Mouse (Mus musculus) neural tube, embryonic 13.5 days (tissue): ENCODE results near the gene Zfp786. TPM values are rescaled to one million over a fixed set of nuclear protein-coding genes. Genes with fewer than 3 reads are reported as not detected.

Source experiments
- ATAC-seq: fragments of 200-750 bp; cut with Nextera tagmentation; 2 replicates; pipeline ENCODE4 v1.8.0; 2017; ENCODE audit warnings: low read depth, mild to moderate bottlenecking, moderate TSS enrichment, moderate library complexity
- H3K27ac ChIP-seq: fragments of 300-500 bp; sonication (generic); replicated peaks from 2 replicates; pipeline ENCODE4 v1.5.1; 2015; ENCODE audit warnings: moderate library complexity, mild to moderate bottlenecking, inconsistent platforms
- H3K27me3 ChIP-seq: fragments of 300-500 bp; sonication (generic); 2 replicates; pipeline ENCODE4 v1.6.1; 2015; ENCODE audit warnings: mild to moderate bottlenecking, inconsistent platforms
- H3K36me3 ChIP-seq: fragments of 300-500 bp; sonication (generic); 2 replicates; pipeline ENCODE4 v1.6.1; 2015; ENCODE audit warnings: mild to moderate bottlenecking, inconsistent platforms
- H3K4me1 ChIP-seq: fragments of 300-500 bp; sonication (generic); replicated peaks from 2 replicates; pipeline ENCODE4 v1.6.1; 2015; ENCODE audit warnings: inconsistent platforms
- H3K4me2 ChIP-seq: fragments of 300-500 bp; sonication (generic); 2 replicates; pipeline ENCODE4 v1.6.1; 2015; ENCODE audit warnings: inconsistent platforms, mild to moderate bottlenecking, moderate library complexity
- H3K4me3 ChIP-seq: fragments of 300-500 bp; sonication (generic); 2 replicates; pipeline ENCODE4 v1.5.1; 2015; ENCODE audit warnings: mild to moderate bottlenecking, inconsistent platforms
- H3K9ac ChIP-seq: fragments of 300-500 bp; sonication (generic); 2 replicates; pipeline ENCODE4 v1.6.1; 2015; ENCODE audit warnings: moderate library complexity, mild to moderate bottlenecking, inconsistent platforms
- H3K9me3 ChIP-seq: fragments of 300-500 bp; sonication (generic); 2 replicates; pipeline ENCODE4 v1.6.1; 2016; ENCODE audit warnings: inconsistent platforms
- WGBS: fragments of 180-500 bp; shearing (Covaris S2); methylation state at CpG from one replicate; pipeline ENCODE4 v1.1.7; 2015; 5-methylcytosine and 5-hydroxymethylcytosine counted together
- polyA plus RNA-seq: library from polyadenylated mRNA; unstranded; fragments of >200 nt; fragmentation: Nextera tagmentation; extraction: Ambion mirVana; gene quantifications from 2 replicates; pipeline ENCODE4 v1.2.1, GENCODE M21; 2015

Gene Zfp786
- polyA plus RNA-seq, 1 experiment from 2014 or later: 17.1 TPM

- Histone ChIP-seq H3K9me3 (no peaks in the 10 kb centered on the region), H3K4me1 (peaks cover 12% of the 10 kb centered on the region), H3K4me3 (no peak overlapping the region), H3K4me2 (no peak overlapping the region), H3K9ac (no peak overlapping the region), H3K36me3 (peaks cover 34% of the 10 kb centered on the region), H3K27ac (no peak overlapping the region), H3K27me3 (no peaks in the 10 kb centered on the region)
- no peak for ATAC-seq
- 97% methylated on average over 1 of the region's 1 CpGs for WGBS
Measured at GRCm38 (mm10) chr6:47842337-47842736, 11.7 kb upstream of the Zfp786 start.

DNA sequence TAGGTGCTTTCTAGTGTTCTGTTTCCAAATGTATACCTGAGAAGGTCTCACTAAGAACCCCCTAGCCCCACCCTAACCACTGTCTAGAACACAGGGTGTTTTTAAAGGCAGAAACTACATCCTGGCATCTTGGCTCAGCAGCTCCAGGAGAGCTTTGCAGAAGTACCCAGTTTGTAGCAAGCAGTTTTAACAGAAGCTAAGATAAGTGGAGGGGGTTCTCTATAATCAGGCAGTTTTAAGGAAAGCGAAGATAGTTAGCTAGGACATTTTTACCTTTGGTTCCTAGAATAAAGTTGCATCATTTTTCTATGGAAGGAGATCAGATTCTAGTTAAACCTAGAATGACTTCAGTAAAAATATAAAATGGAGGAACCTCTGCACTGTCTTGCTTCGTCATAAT, 11.2 kb upstream of the Zfp786 start:
- no peak overlapping the region for H3K4me3 ChIP-seq
- H3K27ac ChIP-seq: no peak overlapping the region
- no peaks in the 10 kb centered on the region for H3K27me3 ChIP-seq
- H3K4me2 ChIP-seq: no peak overlapping the region
- H3K4me1 ChIP-seq: peaks cover 18% of the 10 kb centered on the region
- no peak for ATAC-seq
- WGBS: 92% methylated on average over 2 of the region's 2 CpGs
- H3K9ac ChIP-seq: no peak overlapping the region
- H3K9me3 ChIP-seq: no peaks in the 10 kb centered on the region
- H3K36me3 ChIP-seq: peaks cover 31% of the 10 kb centered on the region

DNA sequence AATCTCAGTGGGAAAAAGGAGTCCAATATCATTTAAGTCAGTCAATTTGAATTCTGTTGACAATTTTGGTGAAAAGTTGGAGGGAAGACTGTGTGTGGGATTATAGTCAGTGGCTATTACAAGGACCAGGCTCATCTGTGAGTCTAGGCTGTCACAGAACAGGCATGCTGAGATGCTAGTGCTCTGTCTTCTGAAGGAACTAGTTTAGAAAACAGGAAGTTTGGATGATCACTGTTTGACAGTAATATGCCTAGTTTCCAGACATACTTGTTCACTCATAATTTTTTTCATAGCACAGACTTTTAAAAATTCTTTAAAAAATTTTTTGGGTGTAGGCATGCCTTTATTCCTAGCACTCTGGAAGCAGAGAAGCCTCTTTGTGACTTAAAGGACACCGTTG, 10.4 kb upstream of the Zfp786 start:
- Histone ChIP-seq H3K4me1 (peaks cover 23% of the 10 kb centered on the region), H3K36me3 (peaks cover 26% of the 10 kb centered on the region), H3K27me3 (no peaks in the 10 kb centered on the region), H3K9me3 (no peaks in the 10 kb centered on the region), H3K9ac (no peak overlapping the region), H3K4me3 (no peak overlapping the region), H3K4me2 (no peak overlapping the region), H3K27ac (no peak overlapping the region)
- no peak for ATAC-seq
- whole genome bisulfite sequencing: 100% methylated on average over 1 of the region's 1 CpGs

GRCm38 (mm10) chr6:47837630-47838029, 7.0 kb upstream of the Zfp786 start:
- no peak overlapping the region for H3K9ac ChIP-seq
- H3K27me3 ChIP-seq: no peaks in the 10 kb centered on the region
- WGBS: 87% methylated on average over 2 of the region's 2 CpGs
- peaks cover 23% of the 10 kb centered on the region for H3K4me1 ChIP-seq
- no peaks in the 10 kb centered on the region for H3K9me3 ChIP-seq
- no peak overlapping the region for H3K27ac ChIP-seq
- H3K4me2 ChIP-seq: no peak overlapping the region
- H3K36me3 ChIP-seq: peaks cover 17% of the 10 kb centered on the region
- H3K4me3 ChIP-seq: no peak overlapping the region
- ATAC-seq: no peak

DNA sequence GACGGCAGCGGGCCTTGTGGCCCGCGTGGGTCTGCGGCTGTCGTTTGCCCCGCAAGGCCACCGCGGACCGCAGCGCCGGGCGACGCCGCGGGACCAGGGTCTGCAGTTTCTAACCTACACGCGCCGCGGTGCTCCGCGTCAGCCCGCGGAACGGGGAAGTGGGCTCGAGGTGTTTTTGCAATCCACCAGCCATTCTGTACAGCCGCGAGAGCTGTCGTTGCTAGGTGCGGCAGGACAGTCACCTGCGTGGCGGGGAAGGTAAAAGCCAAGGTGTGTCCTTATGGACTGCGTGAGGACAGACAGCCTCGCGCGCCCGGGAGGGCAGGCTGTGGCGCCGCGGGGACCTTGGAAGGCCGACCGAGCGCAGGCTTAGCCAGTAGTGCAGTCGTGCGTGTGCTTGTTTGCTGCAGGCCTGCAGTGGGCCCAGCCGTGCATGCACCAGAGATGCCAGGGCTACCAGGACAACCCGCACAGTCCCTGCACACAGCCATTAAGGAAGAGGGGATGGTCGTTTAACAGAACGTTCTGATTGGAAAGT, 5.4 kb upstream of the Zfp786 start:
- Histone ChIP-seq H3K9ac (peak overlapping the region; percentile 96), H3K36me3 (peaks cover 10% of the 10 kb centered on the region), H3K4me3 (peak overlapping the region; percentile 96), H3K27ac (peak overlapping the region; percentile 99), H3K9me3 (no peaks in the 10 kb centered on the region), H3K4me1 (peaks cover 23% of the 10 kb centered on the region), H3K4me2 (peak overlapping the region; percentile 77), H3K27me3 (no peaks in the 10 kb centered on the region)
- under 1% methylated on average over 49 of the region's 49 CpGs for WGBS
- ATAC-seq: peak; percentile 92

DNA sequence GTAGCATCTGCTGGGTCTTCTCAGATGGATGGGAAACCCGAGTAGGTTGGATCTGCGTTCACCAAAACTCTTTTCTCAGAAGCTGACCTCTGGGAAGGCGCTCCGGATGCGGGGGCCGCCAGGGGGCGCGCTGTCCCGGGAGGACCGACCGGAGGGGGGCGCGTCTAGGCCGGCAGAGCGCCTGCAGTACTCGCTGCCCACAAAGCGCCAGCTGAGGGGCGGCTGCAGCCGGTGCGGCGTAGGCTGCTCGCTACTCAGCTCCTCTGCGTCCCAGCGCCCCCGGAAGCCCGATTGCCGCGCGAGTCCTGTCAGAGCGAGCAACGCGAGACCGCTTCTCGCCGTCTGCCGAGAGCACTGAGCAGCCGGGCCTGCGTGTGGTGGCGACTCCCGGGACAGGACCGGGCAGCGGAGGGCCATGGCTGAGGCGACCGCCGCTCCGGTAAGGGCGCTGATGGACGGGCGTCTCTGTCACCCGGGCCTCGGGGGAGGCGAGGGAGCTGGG, 4.9 kb upstream of the Zfp786 start, which contains the start of gene Zfp398:
Gene Zfp398, plus strand, starts transcription at position 180 of the 502 bp plus-strand sequence.
- peak within 1 kb of the TSS; percentile 96 for H3K4me3 ChIP-seq
- peak within 1 kb of the TSS; percentile 96 for H3K9ac ChIP-seq
- under 1% methylated on average over 52 of the region's 52 CpGs for WGBS
- peaks cover 5% of the 10 kb centered on the region; the same call in 1 of the 2 replicates for H3K36me3 ChIP-seq
- no peaks in the 10 kb centered on the region for H3K9me3 ChIP-seq
- peak within 1 kb of the TSS; percentile 77 for H3K4me2 ChIP-seq
- no peaks in the 10 kb centered on the region for H3K27me3 ChIP-seq
- peak; percentile 96 for ATAC-seq
- H3K4me1 ChIP-seq: peaks cover 27% of the 10 kb centered on the region
- H3K27ac ChIP-seq: peak within 1 kb of the TSS; percentile 99

DNA sequence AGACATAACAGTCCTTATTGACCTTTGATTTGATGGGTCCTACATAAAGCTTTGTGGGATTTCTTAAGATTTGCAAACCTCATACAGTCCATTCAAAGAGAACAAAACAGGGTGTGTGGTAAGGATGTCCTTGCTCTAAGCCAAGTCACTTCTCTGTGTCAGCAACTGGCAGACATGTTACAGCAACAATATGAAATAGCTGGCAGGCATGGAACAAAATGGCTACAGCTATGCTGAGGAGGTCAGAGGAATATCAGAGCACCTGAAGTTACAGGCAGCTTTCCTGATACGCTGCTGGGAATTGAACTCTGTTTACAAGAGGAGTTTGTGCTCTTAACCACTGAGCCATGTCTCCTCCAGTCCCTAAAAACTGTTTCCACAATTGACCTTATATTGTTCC, 1.6 kb upstream of the Zfp786 start:
- H3K4me1 ChIP-seq: peaks cover 29% of the 10 kb centered on the region
- no peaks in the 10 kb centered on the region for H3K27me3 ChIP-seq
- H3K36me3 ChIP-seq: no peaks in the 10 kb centered on the region
- H3K27ac ChIP-seq: no peak overlapping the region
- no peak overlapping the region for H3K4me3 ChIP-seq
- ATAC-seq: no peak
- 97% methylated on average over 1 of the region's 1 CpGs for WGBS
- no peak overlapping the region for H3K9ac ChIP-seq
- H3K4me2 ChIP-seq: no peak overlapping the region
- H3K9me3 ChIP-seq: no peaks in the 10 kb centered on the region

- WGBS: 23% methylated on average over 1 of the region's 1 CpGs
- Histone ChIP-seq H3K4me1 (peaks cover 24% of the 10 kb centered on the region), H3K4me2 (peak overlapping the region; percentile 59), H3K4me3 (peak overlapping the region; percentile 83), H3K36me3 (peaks cover 25% of the 10 kb centered on the region), H3K9ac (peak overlapping the region; percentile 96), H3K27me3 (no peaks in the 10 kb centered on the region), H3K9me3 (no peaks in the 10 kb centered on the region), H3K27ac (no peak overlapping the region)
- ATAC-seq: no peak
Measured at GRCm38 (mm10) chr6:47828950-47829349, 1.7 kb downstream of the Zfp786 start.

- no peak overlapping the region for H3K4me2 ChIP-seq
- no peak for ATAC-seq
- H3K27me3 ChIP-seq: no peaks in the 10 kb centered on the region
- H3K9ac ChIP-seq: no peak overlapping the region
- H3K9me3 ChIP-seq: no peaks in the 10 kb centered on the region
- H3K4me1 ChIP-seq: peaks cover 24% of the 10 kb centered on the region
- WGBS: 91% methylated on average over 4 of the region's 4 CpGs
- no peak overlapping the region for H3K27ac ChIP-seq
- no peak overlapping the region for H3K4me3 ChIP-seq
- H3K36me3 ChIP-seq: peaks cover 40% of the 10 kb centered on the region
Measured at GRCm38 (mm10) chr6:47827462-47827861, 3.2 kb downstream of the Zfp786 start.

DNA sequence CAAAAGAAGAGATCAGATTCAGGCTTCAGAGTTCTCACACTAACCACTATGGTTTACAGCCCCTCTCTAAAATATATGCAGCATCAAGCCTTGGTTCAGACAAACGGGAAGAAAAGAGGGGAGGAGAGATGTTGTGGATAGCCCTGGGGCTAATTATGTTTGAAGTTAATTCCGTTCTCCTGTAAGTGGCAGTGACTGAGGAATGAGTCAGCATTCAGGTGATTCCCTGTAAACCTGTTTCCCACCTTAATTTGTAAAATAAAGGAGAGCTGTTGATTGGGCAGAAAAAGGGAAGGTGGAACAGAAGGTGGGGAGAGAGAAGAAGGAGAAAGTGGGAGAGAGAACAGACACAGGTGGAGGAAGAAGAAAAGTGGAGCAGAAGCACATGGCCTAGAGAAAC, 6.4 kb downstream of the Zfp786 start:
- WGBS: 58% methylated on average over 2 of the region's 2 CpGs
- Histone ChIP-seq H3K4me3 (no peak overlapping the region), H3K4me1 (peaks cover 15% of the 10 kb centered on the region), H3K27ac (no peak overlapping the region), H3K4me2 (no peak overlapping the region), H3K9ac (no peak overlapping the region), H3K9me3 (no peaks in the 10 kb centered on the region), H3K36me3 (peaks cover 71% of the 10 kb centered on the region), H3K27me3 (no peaks in the 10 kb centered on the region)
- no peak for ATAC-seq

DNA sequence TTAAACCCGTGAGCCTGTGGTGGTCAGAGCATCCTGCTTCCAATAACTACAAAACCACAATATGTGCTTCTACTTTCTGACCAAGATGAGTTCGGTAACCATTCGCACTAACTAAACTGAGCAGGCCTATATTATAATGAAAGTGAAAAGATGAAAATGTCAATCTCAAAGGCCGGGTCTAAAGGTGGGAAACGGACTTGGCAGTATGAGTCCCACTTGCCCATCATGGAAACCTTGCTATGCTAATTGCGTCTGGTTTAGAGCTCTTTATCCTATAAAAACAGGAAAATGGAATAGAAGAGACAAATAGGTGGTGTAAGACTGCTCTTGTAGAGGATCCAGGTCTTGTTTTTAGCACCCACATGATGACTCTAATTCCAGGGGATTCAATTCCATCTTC, 8.9 kb downstream of the Zfp786 start:
- no peak overlapping the region for H3K4me3 ChIP-seq
- H3K4me1 ChIP-seq: no peaks in the 10 kb centered on the region
- no peak overlapping the region for H3K9ac ChIP-seq
- H3K27ac ChIP-seq: no peak overlapping the region
- H3K36me3 ChIP-seq: peaks cover 92% of the 10 kb centered on the region
- 90% methylated on average over 6 of the region's 6 CpGs for WGBS
- no peak overlapping the region for H3K4me2 ChIP-seq
- no peaks in the 10 kb centered on the region for H3K27me3 ChIP-seq
- no peaks in the 10 kb centered on the region for H3K9me3 ChIP-seq
- no peak for ATAC-seq

DNA sequence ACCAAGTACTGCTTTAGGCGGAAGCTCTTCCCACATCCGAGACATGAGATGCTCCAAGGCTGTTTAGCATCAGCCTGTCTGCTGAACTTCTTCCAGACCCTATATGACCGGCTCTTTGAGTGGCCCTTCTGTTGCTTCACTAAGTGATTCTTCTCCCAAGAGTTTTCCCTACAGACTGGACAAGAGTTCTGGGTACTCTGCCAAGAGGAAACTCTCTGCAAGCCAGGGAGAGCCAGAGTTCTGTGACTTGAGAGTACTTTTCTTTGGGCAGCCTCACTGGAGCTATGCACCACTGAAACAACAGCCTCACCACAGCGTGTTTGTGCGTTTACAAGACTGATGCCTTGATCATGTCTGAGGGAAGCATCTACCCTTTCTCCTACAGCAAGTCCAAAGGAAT, 9.4 kb downstream of the Zfp786 start:
- peaks cover 89% of the 10 kb centered on the region for H3K36me3 ChIP-seq
- no peak overlapping the region for H3K27ac ChIP-seq
- H3K4me2 ChIP-seq: no peak overlapping the region
- 95% methylated on average over 5 of the region's 5 CpGs for WGBS
- no peak overlapping the region for H3K4me3 ChIP-seq
- H3K9me3 ChIP-seq: no peaks in the 10 kb centered on the region
- no peak for ATAC-seq
- no peaks in the 10 kb centered on the region for H3K4me1 ChIP-seq
- H3K9ac ChIP-seq: no peak overlapping the region
- no peaks in the 10 kb centered on the region for H3K27me3 ChIP-seq
